Mouse (Mus musculus) myocyte (in vitro differentiated cells): ENCODE results near the gene Adamts8.

ENCODE experiments used
- CEBPB ChIP-seq: IDR thresholded peaks from 2 replicates; pipeline ENCODE4 v1.6.1; 2011; ENCODE audit warnings: mild to moderate bottlenecking, moderate library complexity; ENCODE audit not compliant: poor library complexity, insufficient read depth, severe bottlenecking
- E2F4 ChIP-seq: IDR thresholded peaks from one replicate; pipeline ENCODE4 v1.6.1; 2011; ENCODE audit warnings: mild to moderate bottlenecking, control low read depth, moderate library complexity; ENCODE audit not compliant: insufficient read depth
- MAX ChIP-seq: IDR thresholded peaks from one replicate; pipeline ENCODE4 v1.6.1; 2011; ENCODE audit warnings: low read depth, mild to moderate bottlenecking, control low read depth
- MYOD1 ChIP-seq, 3 experiments: IDR thresholded peaks; one replicate each; pipeline ENCODE4 v1.6.1; 2011; ENCODE audit warnings: control low read depth in 2 of 3, low read depth in 2 of 3, mild to moderate bottlenecking in 2 of 3, moderate library complexity in 1 of 3; ENCODE audit not compliant: insufficient read length in 2 of 3, control insufficient read depth in 1 of 3
- MYOG ChIP-seq, 3 experiments: IDR thresholded peaks; one replicate each; pipeline ENCODE4 v1.6.1; 2011; ENCODE audit warnings: control low read depth in 2 of 3, low read depth in 2 of 3, mild to moderate bottlenecking in 2 of 3; ENCODE audit not compliant: insufficient read length in 2 of 3, control insufficient read depth in 1 of 3, insufficient read depth in 1 of 3
- POLR2A ChIP-seq: IDR thresholded peaks from one replicate; pipeline ENCODE4 v1.6.1; 2011; ENCODE audit warnings: low read depth, mild to moderate bottlenecking, control low read depth, moderate library complexity; ENCODE audit not compliant: insufficient read length
- POLR2AphosphoS2 ChIP-seq: IDR thresholded peaks from one replicate; pipeline ENCODE4 v1.6.1; 2011; ENCODE audit warnings: low read depth, control low read depth; ENCODE audit not compliant: insufficient read length
- TCF12 ChIP-seq: IDR thresholded peaks from one replicate; pipeline ENCODE4 v1.6.1; 2011; ENCODE audit warnings: mild to moderate bottlenecking, control low read depth; ENCODE audit not compliant: poor library complexity, insufficient read depth, severe bottlenecking
- TCF3 ChIP-seq: IDR thresholded peaks from one replicate; pipeline ENCODE4 v1.6.1; 2011; ENCODE audit warnings: low read depth, control low read depth; ENCODE audit not compliant: insufficient read length

DNA sequence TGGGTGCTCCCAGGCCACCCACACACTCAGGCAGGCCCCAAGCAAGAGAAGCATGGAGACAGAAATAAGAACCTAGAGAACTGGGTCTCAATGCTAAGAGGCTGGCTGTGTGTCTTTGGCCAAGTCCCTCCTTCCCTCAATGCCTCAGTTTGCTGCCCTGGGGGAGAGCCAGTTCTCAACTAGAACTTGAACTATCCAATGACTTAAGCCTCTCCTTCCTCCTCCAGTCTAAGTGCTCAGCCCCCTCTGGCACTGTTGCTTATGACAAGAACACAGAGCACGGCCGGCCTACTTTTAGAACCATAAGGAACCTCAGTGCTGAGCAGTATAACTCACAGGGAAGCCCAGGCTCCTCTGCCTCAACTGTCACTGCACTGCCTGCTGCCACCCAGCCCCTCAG lies 28.1 kb upstream of the Adamts8 start:
- TF ChIP-seq POLR2A (no peak), E2F4 (no peak), MAX (no peak), MYOG (IDR thresholded peaks at IDR 0.05; ENCODE audit: control insufficient read depth in 1 of 3, insufficient read depth in 1 of 3, insufficient read length in 2 of 3, low read depth in 2 of 3) (no peak), TCF12 (no peak), POLR2AphosphoS2 (no peak), CEBPB (no peak), MYOD1 (IDR thresholded peaks at IDR 0.05; ENCODE audit: control insufficient read depth in 1 of 3, insufficient read length in 2 of 3, low read depth in 2 of 3) (no peak), TCF3 (no peak)
